Mouse (Mus musculus) mesoderm, embryonic 11.5 days (tissue): Measurements from ENCODE around the gene Hand2.
A peak's percentile ranks its signal among the peaks of the same experiment; 100 is the strongest.

Experiments used
- DNase-seq: peaks from one replicate; pipeline ENCODE4 v3.0.0-alpha.2; 2012; ENCODE audit warnings: low read depth, low spot score

The Hand2 gene

GRCm38 (mm10) chr8:57341541-57341840 is 20.7 kb downstream of the Hand2 start:
- no peak for DNase-seq

GRCm38 (mm10) chr8:57342386-57343090 is 21.8 kb downstream of the Hand2 start:
- no peak for DNase-seq

- no peak for DNase-seq
Measured at GRCm38 (mm10) chr8:57343731-57344315, 23.0 kb downstream of the Hand2 start.

- peak; percentile 22 for DNase-seq
Measured at GRCm38 (mm10) chr8:57344956-57345870, 24.4 kb downstream of the Hand2 start.

- DNase-seq: no peak
Measured at GRCm38 (mm10) chr8:57346371-57346770, 25.6 kb downstream of the Hand2 start.

GRCm38 (mm10) chr8:57347141-57347540 is 26.4 kb downstream of the Hand2 start:
- peak; percentile 4 for DNase-seq

GRCm38 (mm10) chr8:57348251-57348650 is 27.5 kb downstream of the Hand2 start:
- DNase-seq: no peak

GRCm38 (mm10) chr8:57348866-57349520 is 28.2 kb downstream of the Hand2 start:
- peak; percentile 30 for DNase-seq

- DNase-seq: no peak
Measured at GRCm38 (mm10) chr8:57351861-57352260, 31.1 kb downstream of the Hand2 start.

GRCm38 (mm10) chr8:57353346-57354305 is 32.8 kb downstream of the Hand2 start:
- peak; percentile 84 for DNase-seq

GRCm38 (mm10) chr8:57354876-57355275 is 34.1 kb downstream of the Hand2 start:
- DNase-seq: no peak

- DNase-seq: no peak
Measured at GRCm38 (mm10) chr8:57356529-57357325, 35.9 kb downstream of the Hand2 start.

GRCm38 (mm10) chr8:57360493-57360892 is 39.7 kb downstream of the Hand2 start:
- no peak for DNase-seq

- no peak for DNase-seq
Measured at GRCm38 (mm10) chr8:57361003-57361805, 40.4 kb downstream of the Hand2 start.

GRCm38 (mm10) chr8:57362881-57363280 is 42.1 kb downstream of the Hand2 start:
- no peak for DNase-seq

GRCm38 (mm10) chr8:57374044-57374443 is 53.3 kb downstream of the Hand2 start:
- DNase-seq: no peak
